Mouse (Mus musculus) common myeloid progenitor, adult 5-6 weeks (primary cell): ENCODE results near the gene Cul7. TPM values are rescaled to one million over a fixed set of nuclear protein-coding genes. Genes with fewer than 3 reads are reported as not detected.

Experiments used
- ATAC-seq: replicated peaks from 2 replicates; pipeline ENCODE4 v1.8.0; 2016; ENCODE audit warnings: low read depth, mild to moderate bottlenecking, moderate TSS enrichment, inconsistent platforms; ENCODE audit not compliant: poor library complexity, severe bottlenecking
- total RNA-seq: library from RNA; stranded (forward); fragments of 200-1000, 187-1606 nt; gene quantifications from 2 replicates; pipeline ENCODE4 v1.2.3, GENCODE M21; 2017

The Cul7 gene
- total RNA-seq, 1 experiment from 2014 or later: 22.7 TPM

DNA sequence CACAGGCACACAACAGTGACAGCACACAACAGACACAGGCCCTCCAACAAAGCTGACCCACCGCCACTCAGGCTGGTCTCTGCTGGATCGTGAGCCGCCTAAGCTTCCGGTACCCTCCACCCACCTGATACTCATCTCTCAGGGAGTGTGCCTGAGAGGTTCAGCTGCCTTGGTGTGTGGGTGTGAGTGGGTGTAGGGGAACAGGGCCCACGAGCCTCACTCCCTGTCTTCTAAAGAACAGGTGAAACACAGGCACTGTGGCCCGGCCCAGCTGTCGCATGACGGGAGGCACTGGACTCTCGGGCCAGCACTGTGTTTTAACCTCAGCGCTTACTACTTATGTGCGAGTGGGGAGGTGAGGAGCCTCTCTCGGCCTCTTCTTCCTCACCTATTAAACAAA lies 52.0 kb downstream of the Cul7 start:
- ATAC-seq: no peak

DNA sequence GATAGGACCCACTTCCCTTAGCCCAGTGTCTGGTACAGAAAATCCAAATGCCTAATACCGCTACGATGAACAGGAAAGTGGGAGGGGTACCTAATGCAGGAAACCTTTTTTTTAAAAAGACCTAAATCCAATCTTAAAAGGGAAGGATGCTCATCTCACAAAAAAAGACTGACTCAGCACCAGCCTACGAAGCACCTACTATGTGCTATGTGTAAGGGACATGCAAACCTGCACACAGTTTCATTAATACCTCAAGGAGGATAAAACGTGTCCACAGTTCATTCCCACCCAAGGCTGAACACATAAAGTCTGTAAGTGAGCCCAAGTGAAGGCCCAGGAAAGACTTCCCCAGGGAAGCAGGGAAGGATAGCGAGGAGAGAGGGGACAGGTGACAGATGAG lies 52.4 kb downstream of the Cul7 start:
- no peak for ATAC-seq

- ATAC-seq: no peak
These were observed 54.1 kb downstream of the Cul7 start for GRCm38 (mm10) chr17:46703971-46704886.

DNA sequence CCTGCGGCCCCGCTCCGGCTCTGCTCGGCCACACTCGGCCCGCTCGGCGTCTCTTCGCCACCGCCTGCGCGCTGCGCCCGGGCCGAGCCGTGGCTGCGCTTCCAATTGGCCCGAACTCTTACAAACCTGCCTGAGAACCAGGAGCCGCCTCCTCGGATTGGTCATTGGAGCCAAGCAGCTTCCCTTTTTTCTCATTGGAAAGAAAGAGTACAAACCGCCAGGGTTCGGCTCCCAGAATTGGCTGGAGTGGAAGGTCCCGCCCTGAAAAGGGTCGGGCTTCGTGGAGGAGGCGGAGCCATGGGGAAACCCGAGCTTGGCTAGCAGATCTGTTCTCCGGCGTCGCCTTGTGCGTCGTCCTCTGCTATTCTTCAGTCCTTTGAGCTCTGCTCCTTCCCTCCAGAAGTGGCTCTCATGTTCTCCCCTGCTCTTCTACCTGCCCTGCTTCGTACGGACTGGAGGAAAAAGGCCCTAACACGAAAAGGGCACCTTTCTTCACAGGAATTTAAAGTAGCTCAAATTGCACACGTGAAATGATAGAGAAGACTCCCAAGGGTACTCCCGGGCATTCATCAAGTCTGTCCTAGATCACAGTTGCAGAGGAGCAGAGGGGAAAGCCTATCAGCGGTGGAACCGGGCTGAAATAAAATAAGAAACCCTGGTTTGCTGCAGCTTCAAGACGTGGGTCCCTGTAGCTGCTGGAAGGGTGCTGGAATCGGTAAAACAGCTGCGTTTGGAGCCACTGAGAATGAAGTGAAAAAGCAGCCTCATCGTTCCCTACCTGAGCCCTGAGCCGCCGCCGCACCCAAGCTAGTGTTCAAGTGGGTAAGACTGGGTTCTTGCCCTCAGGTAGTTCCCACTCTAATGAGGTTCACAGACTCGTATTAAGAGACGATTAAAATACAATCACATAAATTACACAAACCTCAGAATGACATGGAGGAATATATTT lies 55.0 kb downstream of the Cul7 start, which contains the start of gene Ppp2r5d:
Gene Ppp2r5d, minus strand, starts transcription at position 225 of the 949 bp plus-strand sequence.
- ATAC-seq: peak; percentile 96

DNA sequence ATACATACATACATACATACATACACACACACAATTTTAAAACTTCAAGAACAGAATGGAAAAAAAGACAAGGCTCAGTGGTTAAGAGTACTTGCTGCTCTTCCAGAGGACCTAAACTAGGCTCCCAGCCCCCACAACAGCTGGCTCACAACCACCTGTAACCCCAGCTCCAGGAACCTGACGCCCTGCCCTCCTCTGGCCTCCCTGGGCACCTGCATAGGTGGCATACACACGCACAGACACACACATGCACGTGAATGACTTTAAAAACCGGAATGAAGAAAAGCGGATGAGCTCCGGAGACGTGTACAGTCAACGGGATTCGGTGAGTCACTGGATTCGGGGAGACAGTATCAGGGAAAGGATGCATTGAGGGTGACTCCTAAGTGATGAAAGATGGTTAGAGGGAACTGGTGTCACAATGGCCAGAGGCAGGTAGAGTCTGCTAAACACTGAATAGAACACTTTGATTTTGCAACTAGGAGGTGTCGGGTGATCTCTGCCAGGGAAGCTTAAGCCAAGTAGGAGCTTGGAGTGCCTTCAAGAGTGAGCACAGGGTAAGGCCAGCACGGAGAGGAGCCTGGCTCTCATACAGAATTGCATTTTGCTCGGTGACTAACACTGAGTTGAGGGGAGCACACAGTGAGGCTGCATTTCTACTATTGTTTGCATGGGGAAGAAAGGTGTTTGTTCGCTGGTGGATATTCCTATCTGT lies 56.4 kb downstream of the Cul7 start:
- no peak for ATAC-seq

DNA sequence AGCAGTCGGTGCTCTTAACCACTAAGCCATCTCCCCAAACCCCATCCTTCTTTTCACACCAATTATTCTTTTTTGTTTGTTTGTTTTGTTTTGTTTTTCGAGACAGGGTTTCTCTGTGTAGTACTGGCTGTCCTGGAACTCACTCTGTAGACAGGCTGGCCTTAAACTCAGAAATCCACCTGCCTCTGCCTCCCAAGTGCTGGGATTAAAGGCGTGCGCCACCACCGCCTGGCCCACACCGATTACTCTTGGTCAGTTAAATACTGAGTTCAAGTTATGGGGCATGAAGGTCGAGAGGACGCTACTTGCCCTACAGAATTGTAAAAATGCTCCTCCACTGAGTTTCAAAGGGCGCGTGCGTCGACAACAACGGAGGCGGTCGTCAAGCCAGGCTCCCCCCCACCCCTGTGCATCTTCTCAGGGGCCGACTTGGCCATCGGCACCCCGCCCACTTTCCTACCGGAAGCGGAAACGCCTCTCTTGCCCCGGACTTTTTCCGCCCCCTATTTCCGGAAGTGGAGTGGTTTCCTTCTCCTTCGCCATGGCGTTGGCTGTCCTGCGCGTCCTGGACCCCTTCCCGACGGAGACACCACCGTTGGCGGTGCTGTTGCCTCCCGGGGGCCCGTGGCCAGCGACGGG lies 60.9 kb downstream of the Cul7 start, which contains the start of gene Pex6:
Gene Pex6, plus strand, starts transcription at position 505 of the 639 bp plus-strand sequence.
- peak; percentile 94 for ATAC-seq

DNA sequence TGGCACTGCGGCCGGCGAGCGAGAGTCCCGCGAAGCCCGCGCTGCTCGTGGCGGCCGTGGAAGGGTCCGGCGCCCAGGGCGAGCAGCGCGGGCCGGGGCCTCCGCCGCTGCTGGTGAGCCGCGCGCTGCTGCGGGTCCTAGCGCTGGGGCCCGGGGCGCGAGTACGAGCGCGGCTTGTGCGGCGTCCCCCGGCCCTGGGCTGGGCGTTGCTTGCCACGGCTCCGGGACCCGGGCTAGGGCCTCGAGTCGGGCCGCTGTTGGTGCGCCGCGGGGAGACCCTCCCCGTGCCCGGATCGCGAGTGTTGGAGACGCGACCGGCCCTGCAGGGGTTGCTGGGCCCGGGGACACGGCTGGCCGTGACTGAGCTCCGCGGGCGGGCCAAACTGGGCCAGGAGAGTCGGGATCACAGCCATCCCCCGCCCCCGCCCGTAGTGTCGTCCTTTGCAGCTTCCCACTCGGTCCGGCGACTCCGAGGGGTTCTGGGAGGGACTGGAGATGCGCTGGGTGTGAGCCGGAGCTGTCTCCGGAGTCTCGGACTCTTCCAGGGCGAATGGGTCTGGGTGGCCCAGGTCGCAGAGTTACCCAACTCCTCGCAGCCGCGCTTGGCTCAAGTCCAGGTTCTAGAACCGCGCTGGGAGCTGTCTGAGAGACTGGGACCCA lies 61.6 kb downstream of the Cul7 start:
- ATAC-seq: 0 out of 2 replicates have a peak, but pooled peaks have one; percentile 22

- ATAC-seq: peak; percentile 17; the same call in 1 of the 2 replicates
These were observed 62.3 kb downstream of the Cul7 start for GRCm38 (mm10) chr17:46712442-46712841.

- ATAC-seq: no peak
These were observed 63.7 kb downstream of the Cul7 start for GRCm38 (mm10) chr17:46713849-46714248.

Other genes with a start within 250 kb of the Cul7 start
- gene Crip3, start 221.4 kb upstream of the Cul7 start, total RNA-seq: not detected in 2 replicates
- not detected in 2 replicates for gene Slc22a7, start 211.9 kb upstream of the Cul7 start, total RNA-seq
- not detected in 2 replicates for gene Ttbk1, start 162.7 kb upstream of the Cul7 start, total RNA-seq
- 13.3 and 14.5 TPM in 2 replicates for gene Dnph1, start 153.6 kb upstream of the Cul7 start, total RNA-seq
- 17.3 and 21.2 TPM in 2 replicates for gene Cul9, start 103.9 kb upstream of the Cul7 start, total RNA-seq
- gene Srf, start 94.2 kb upstream of the Cul7 start, total RNA-seq: 32.5 and 35.4 TPM in 2 replicates
- gene Ptk7, start 20.8 kb upstream of the Cul7 start, total RNA-seq: 5.7 and 6.7 TPM in 2 replicates
- 6.1 and 6.9 TPM in 2 replicates for gene Klc4, start 4.3 kb upstream of the Cul7 start, total RNA-seq
- 102 and 113 TPM in 2 replicates for gene Mrpl2, start 4.1 kb upstream of the Cul7 start, total RNA-seq
- gene Rrp36, start 24.0 kb downstream of the Cul7 start, total RNA-seq: 46.2 and 51.9 TPM in 2 replicates
- gene Mea1, start 28.5 kb downstream of the Cul7 start, total RNA-seq: 63.6 and 86.9 TPM in 2 replicates
- gene Klhdc3, start 30.6 kb downstream of the Cul7 start, total RNA-seq: 29.1 and 37.0 TPM in 2 replicates
- gene Ppp2r5d, start 54.8 kb downstream of the Cul7 start, total RNA-seq: 41.7 and 45.4 TPM in 2 replicates
- gene Pex6, start 61.1 kb downstream of the Cul7 start, total RNA-seq: 10.3 and 17.7 TPM in 2 replicates
- not detected in 2 replicates for gene Gnmt, start 78.8 kb downstream of the Cul7 start, total RNA-seq
- 76.0 and 76.7 TPM in 2 replicates for gene Cnpy3, start 101.9 kb downstream of the Cul7 start, total RNA-seq
- not detected in 2 replicates for gene Ptcra, start 113.4 kb downstream of the Cul7 start, total RNA-seq
- gene 2310039H08Rik, start 122.3 kb downstream of the Cul7 start, total RNA-seq: 15.3 and 16.2 TPM in 2 replicates
- 129 and 146 TPM in 2 replicates for gene Rpl7l1, start 132.3 kb downstream of the Cul7 start, total RNA-seq
- gene Bicral, start 208.1 kb downstream of the Cul7 start, total RNA-seq: 43.2 and 55.4 TPM in 2 replicates
- 12.3 and 16.9 TPM in 2 replicates for gene Tbcc, start 240.3 kb downstream of the Cul7 start, total RNA-seq